In genomic region chr15:94265630-94266029, GRCm38 (mm10) we compare ENCODE assay signal across 8 mouse cellular contexts.
A peak's percentile ranks its signal among the peaks of the same experiment; 100 is the strongest.
DNase-seq lines count a peak whose midpoint lies in the region; ATAC-seq lines count a peak whose summit lies in the region.

No protein-coding gene starts in this region.

- no peak overlapping the region for H3K9ac ChIP-seq in midbrain, embryonic 11.5 days (ENCODE audit: low read length)
- H3K9ac ChIP-seq in midbrain, embryonic 15.5 days = no peak overlapping the region
- no peak overlapping the region for H3K9ac ChIP-seq in liver, embryonic 11.5 days (ENCODE audit: low read depth, low read length)

- H3K27ac ChIP-seq in midbrain, embryonic 11.5 days (ENCODE audit: low read depth, low read length) = no peak overlapping the region
- H3K27ac ChIP-seq in midbrain, embryonic 15.5 days = no peak overlapping the region
- no peak overlapping the region for H3K27ac ChIP-seq in liver, embryonic 11.5 days (ENCODE audit: low read depth, low read length)

- H3K9me3 ChIP-seq in midbrain, embryonic 11.5 days (ENCODE audit: control insufficient read depth, low read length) = no peaks in the 10 kb centered on the region
- H3K9me3 ChIP-seq in midbrain, embryonic 15.5 days = no peaks in the 10 kb centered on the region
- H3K9me3 ChIP-seq in liver, embryonic 11.5 days (ENCODE audit: control insufficient read depth, low read length) = no peaks in the 10 kb centered on the region

- H3K4me2 ChIP-seq in midbrain, embryonic 11.5 days = no peak overlapping the region
- H3K4me2 ChIP-seq in midbrain, embryonic 15.5 days = no peak overlapping the region
- no peak overlapping the region for H3K4me2 ChIP-seq in liver, embryonic 11.5 days

- no peaks in the 10 kb centered on the region for H3K36me3 ChIP-seq in midbrain, embryonic 11.5 days (ENCODE audit: control insufficient read depth, insufficient read depth, low read length)
- H3K36me3 ChIP-seq in midbrain, embryonic 15.5 days (replicated peaks) = no peaks in the 10 kb centered on the region
- no peaks in the 10 kb centered on the region for H3K36me3 ChIP-seq in liver, embryonic 11.5 days (ENCODE audit: control insufficient read depth, insufficient read depth, low read length)

- no peak overlapping the region for H3K4me3 ChIP-seq in midbrain, embryonic 11.5 days (ENCODE audit: low read depth, low read length)
- H3K4me3 ChIP-seq in midbrain, embryonic 15.5 days = no peak overlapping the region
- no peak overlapping the region for H3K4me3 ChIP-seq in liver, embryonic 11.5 days (ENCODE audit: low read depth, low read length)

- WGBS in midbrain, embryonic 11.5 days = 43% methylated on average over 10 of the region's 10 CpGs
- WGBS in midbrain, embryonic 15.5 days = 26% methylated on average over 10 of the region's 10 CpGs
- 35% methylated on average over 10 of the region's 10 CpGs for WGBS in liver, embryonic 11.5 days

- no peaks in the 10 kb centered on the region for H3K4me1 ChIP-seq in midbrain, embryonic 11.5 days (ENCODE audit: control insufficient read depth, insufficient read depth, low read length)
- no peaks in the 10 kb centered on the region for H3K4me1 ChIP-seq in midbrain, embryonic 15.5 days
- no peaks in the 10 kb centered on the region for H3K4me1 ChIP-seq in liver, embryonic 11.5 days (replicated peaks; ENCODE audit: control insufficient read depth, insufficient read depth, low read length)

- no peaks in the 10 kb centered on the region for H3K27me3 ChIP-seq in midbrain, embryonic 11.5 days (ENCODE audit: control insufficient read depth, insufficient read depth, low read length)
- no peaks in the 10 kb centered on the region for H3K27me3 ChIP-seq in midbrain, embryonic 15.5 days (replicated peaks)
- no peaks in the 10 kb centered on the region for H3K27me3 ChIP-seq in liver, embryonic 11.5 days (replicated peaks; ENCODE audit: control insufficient read depth, insufficient read depth, low read length)

- peak; percentile 99 for DNase-seq in midbrain, embryonic 11.5 days (ENCODE audit: low spot score, missing footprints)
- peak; percentile 27 for DNase-seq in cerebellum, adult 11-12 months
- peak; percentile 85 to 95 for DNase-seq in frontal cortex, postnatal 36 days (ENCODE audit: low spot score in 2 of 2)
- DNase-seq in kidney, adult 9 months = peak; percentile 86
- peak; percentile 47 for DNase-seq in liver, embryonic 11.5 days (ENCODE audit: low spot score)
- peak; percentile 71 for DNase-seq in retina, postnatal 7 days (ENCODE audit: low read depth, low spot score)
- DNase-seq in urinary bladder, adult 2 months (ENCODE audit: low spot score) = peak; percentile 61

- ATAC-seq in midbrain, embryonic 11.5 days (ENCODE audit: low FRiP score) = no peak
- no peak for ATAC-seq in midbrain, embryonic 15.5 days (replicated peaks)
- no peak for ATAC-seq in liver, embryonic 11.5 days (replicated peaks; ENCODE audit: low FRiP score)

Comparison
In these comparisons a context has a peak if more than half of its experiments do, and no peak if none do; other contexts are left out.
1. DNase-seq: peak in every context shown above with its lines; median percentile 99 in midbrain, embryonic 11.5 days; 90 in frontal cortex, postnatal 36 days; 86 in kidney, adult 9 months; 71 in retina, postnatal 7 days; 61 in urinary bladder, adult 2 months; 47 in liver, embryonic 11.5 days; 27 in cerebellum, adult 11-12 months.